Mouse (Mus musculus) v-Abl transformed pro-B cells (cell line): ENCODE data around the gene Olfr1411.

Source experiments
- in situ Hi-C, 2 experiments: fragments of 400-800 bp; cut with MboI; formaldehyde crosslinking; loops; one replicate each; pipeline ENCODE4 v1.15.1; 2025; ENCODE audit not compliant: unreplicated experiment in 2 of 2

The Olfr1411 gene

GRCm38 (mm10) chr1:92594111-92594510 is at the start of gene Olfr1411:
Gene Olfr1411, plus strand, starts transcription at chr1:92594411.
- in situ Hi-C loops: no loop called here

- in situ Hi-C loops: no loop called here
Observed at GRCm38 (mm10) chr1:92545929-92546328, 48.3 kb upstream of the Olfr1411 start.

- in situ Hi-C loops: no loop called here
Observed at GRCm38 (mm10) chr1:92571022-92571421, 23.2 kb upstream of the Olfr1411 start, which contains the start of gene Olfr1413. Gene Olfr1413, plus strand, starts transcription at chr1:92571322.

- in situ Hi-C loops: no loop called here
Observed at GRCm38 (mm10) chr1:92585479-92585878, 8.7 kb upstream of the Olfr1411 start, which contains the start of gene Olfr1412. Gene Olfr1412, plus strand, starts transcription at chr1:92585779.

- in situ Hi-C loops: no loop called here
Observed at GRCm38 (mm10) chr1:92596019-92596418, 1.8 kb downstream of the Olfr1411 start.

- in situ Hi-C loops: loop anchor here in 1 of 2 experiments (25.0 kb wide), 1 partner anchor 232 kb away; the partner anchor contains the start of gene Gpc1
Observed at GRCm38 (mm10) chr1:92605482-92605881, 11.3 kb downstream of the Olfr1411 start, which contains the start of gene Olfr1410. Gene Olfr1410, plus strand, starts transcription at chr1:92605782.

- in situ Hi-C loops: loop anchor here in 1 of 2 experiments (25.0 kb wide), 1 partner anchor 230 kb away; the partner anchor contains the start of gene Gpc1
Observed at GRCm38 (mm10) chr1:92607711-92608110, 13.5 kb downstream of the Olfr1411 start.

GRCm38 (mm10) chr1:92611008-92611407 is 16.8 kb downstream of the Olfr1411 start:
- in situ Hi-C loops: loop anchor here (5.0 to 25.0 kb wide), 6 partner anchors 226 to 1186 kb away; partner anchors contain the start of gene Gpc1 (in 1 of the 2)

GRCm38 (mm10) chr1:92613175-92613574 is 19.0 kb downstream of the Olfr1411 start:
- in situ Hi-C loops: loop anchor here (5.0 to 25.0 kb wide), 6 partner anchors 224 to 1188 kb away; partner anchors contain the start of gene Gpc1 (in 1 of the 2)

GRCm38 (mm10) chr1:92614516-92614915 is 20.3 kb downstream of the Olfr1411 start:
- in situ Hi-C loops: loop anchor here (5.0 to 25.0 kb wide), 6 partner anchors 223 to 1190 kb away; partner anchors contain the start of gene Gpc1 (in 1 of the 2)

GRCm38 (mm10) chr1:92616046-92616445 is 21.8 kb downstream of the Olfr1411 start:
- in situ Hi-C loops: loop anchor here (10.0 to 25.0 kb wide), 5 partner anchors 221 to 1191 kb away; partner anchors contain the start of gene Gpc1 (in 1 of the 2)

GRCm38 (mm10) chr1:92617488-92617887 is 23.3 kb downstream of the Olfr1411 start, which contains the start of gene Olfr12:
Gene Olfr12, plus strand, starts transcription at chr1:92617788.
- in situ Hi-C loops: loop anchor here (10.0 to 25.0 kb wide), 5 partner anchors 220 to 1193 kb away; partner anchors contain the start of gene Gpc1 (in 1 of the 2)

GRCm38 (mm10) chr1:92618360-92618759 is 24.1 kb downstream of the Olfr1411 start:
- in situ Hi-C loops: loop anchor here (10.0 to 25.0 kb wide), 5 partner anchors 219 to 1194 kb away; partner anchors contain the start of gene Gpc1 (in 1 of the 2)

- in situ Hi-C loops: no loop called here
Observed at GRCm38 (mm10) chr1:92628227-92628626, 34.0 kb downstream of the Olfr1411 start.

GRCm38 (mm10) chr1:92632196-92632595 is 38.0 kb downstream of the Olfr1411 start:
- in situ Hi-C loops: no loop called here

- in situ Hi-C loops: no loop called here
Observed at GRCm38 (mm10) chr1:92632948-92633347, 38.7 kb downstream of the Olfr1411 start.

GRCm38 (mm10) chr1:92633726-92634125 is 39.5 kb downstream of the Olfr1411 start:
- in situ Hi-C loops: no loop called here

- in situ Hi-C loops: no loop called here
Observed at GRCm38 (mm10) chr1:92634569-92634968, 40.4 kb downstream of the Olfr1411 start.

- in situ Hi-C loops: no loop called here
Observed at GRCm38 (mm10) chr1:92634976-92635599, 40.9 kb downstream of the Olfr1411 start.

GRCm38 (mm10) chr1:92636015-92636414 is 41.8 kb downstream of the Olfr1411 start:
- in situ Hi-C loops: no loop called here

- in situ Hi-C loops: no loop called here
Observed at GRCm38 (mm10) chr1:92636676-92637075, 42.5 kb downstream of the Olfr1411 start.
